Mouse (Mus musculus) cerebellum, adult 2 months (tissue): Measurements from ENCODE around the gene Tnks1bp1. TPM values are rescaled to one million over a fixed set of nuclear protein-coding genes. Genes with fewer than 3 reads are reported as not detected.

Source experiments
- DNase-seq, 2 experiments: peaks; one replicate each; pipeline ENCODE4 v3.0.0; 2021
- H3K27ac ChIP-seq: fragments of 200-500 bp; 2 replicates; pipeline ENCODE4 v1.5.1; 2012; ENCODE audit warnings: low read length, control low read depth, inconsistent platforms; ENCODE audit not compliant: insufficient read depth
- H3K27me3 ChIP-seq: fragments of 200-500 bp; 2 replicates; pipeline ENCODE4 v1.6.1; 2012; ENCODE audit warnings: inconsistent platforms, mild to moderate bottlenecking, low read length, moderate library complexity; ENCODE audit not compliant: control insufficient read depth, insufficient read depth
- H3K4me1 ChIP-seq: fragments of 200-500 bp; 2 replicates; pipeline ENCODE4 v1.6.1; 2011; ENCODE audit warnings: low read length; ENCODE audit not compliant: control insufficient read depth, insufficient read depth
- H3K4me3 ChIP-seq: fragments of 200-500 bp; replicated peaks from 2 replicates; pipeline ENCODE3; 2011; ENCODE audit warnings: mild to moderate bottlenecking, low read depth, low read length, control low read depth; ENCODE audit not compliant: insufficient read depth
- CTCF ChIP-seq: fragments of 200-500 bp; IDR thresholded peaks from 2 replicates; pipeline ENCODE4 v1.5.1; 2011; ENCODE audit warnings: low read depth, mild to moderate bottlenecking, control low read depth, low read length, moderate library complexity, borderline replicate concordance; ENCODE audit not compliant: insufficient read depth
- POLR2A ChIP-seq: fragments of 200-500 bp; IDR thresholded peaks from 2 replicates; pipeline ENCODE4 v1.6.1; 2011; ENCODE audit warnings: low read length, control low read depth, borderline replicate concordance; ENCODE audit not compliant: insufficient read depth
- WGBS: fragments of 180-500 bp; shearing (Covaris S2); methylation state at CpG from one replicate; pipeline ENCODE4 v1.1.7; 2018; 5-methylcytosine and 5-hydroxymethylcytosine counted together
- polyA plus RNA-seq: library from polyadenylated mRNA; depleted of rRNA; stranded (reverse); fragments of >200 nt; gene quantifications from 2 replicates; pipeline ENCODE4 v1.2.3, GENCODE M21; 2012; rRNA removed

The Tnks1bp1 gene
- polyA plus RNA-seq, 1 experiment: 39.6 TPM

DNA sequence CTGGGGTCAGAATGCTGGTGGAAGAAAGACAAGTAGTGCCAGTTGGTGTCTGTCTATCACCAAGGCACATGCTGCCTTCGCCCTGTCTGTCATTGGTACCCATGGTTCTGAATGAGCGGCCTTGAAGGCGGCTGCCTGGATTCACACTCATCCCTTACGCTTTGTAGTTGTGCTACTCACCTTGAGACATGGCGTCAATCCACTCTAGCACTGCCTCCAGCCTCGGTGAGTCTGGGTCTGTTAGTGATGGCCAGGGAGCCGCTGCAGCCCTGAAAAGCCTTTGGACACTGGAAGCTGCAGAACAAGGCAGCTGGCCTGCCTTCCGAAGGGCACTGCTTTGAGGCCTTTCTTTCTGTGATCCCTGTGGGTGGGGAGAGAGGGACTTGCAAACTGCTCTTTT lies 55.4 kb downstream of the Tnks1bp1 start:
- DNase-seq: no peak
- H3K27ac ChIP-seq: no peak overlapping the region
- no peaks in the 10 kb centered on the region for H3K4me1 ChIP-seq
- H3K4me3 ChIP-seq: no peak overlapping the region
- TF ChIP-seq POLR2A (no peak), CTCF (no peak)
- 83% methylated on average over 8 of the region's 8 CpGs for WGBS
- peaks cover 1% of the 10 kb centered on the region; the same call in 1 of the 2 replicates for H3K27me3 ChIP-seq

DNA sequence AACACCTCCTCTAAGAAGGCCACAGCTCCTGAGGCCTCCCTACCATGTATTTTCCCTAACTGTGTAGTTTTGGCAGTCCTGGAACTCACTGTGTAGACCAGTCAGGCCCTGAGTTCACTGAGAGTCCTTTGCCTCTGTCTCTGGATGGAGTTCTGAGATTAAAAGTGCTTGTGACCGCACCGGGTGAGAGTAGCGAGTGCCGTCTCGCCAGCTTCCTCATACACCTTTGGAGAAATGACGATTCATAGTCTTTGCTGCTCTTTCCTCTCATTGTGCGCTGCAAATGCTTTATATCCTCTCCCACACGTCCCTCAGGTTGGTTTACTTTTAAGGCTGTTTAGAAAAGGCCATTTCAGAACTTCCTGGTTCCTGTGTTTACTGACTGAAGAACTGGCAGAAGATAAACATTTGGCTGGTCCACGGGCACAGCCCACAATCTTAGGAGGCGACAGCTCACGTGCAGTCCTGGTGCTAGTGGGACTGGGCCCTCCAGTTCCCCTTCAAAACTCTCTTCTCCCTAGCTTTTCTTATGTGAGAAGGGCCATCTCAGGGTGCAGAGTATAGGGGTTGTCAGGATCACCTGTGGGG lies 57.7 kb downstream of the Tnks1bp1 start:
- no peak overlapping the region for H3K27ac ChIP-seq
- WGBS: 89% methylated on average over 11 of the region's 11 CpGs
- no peak overlapping the region for H3K4me3 ChIP-seq
- TF ChIP-seq CTCF: no peak
- TF ChIP-seq POLR2A: no peak
- DNase-seq: no peak
- no peaks in the 10 kb centered on the region for H3K4me1 ChIP-seq
- peaks cover 1% of the 10 kb centered on the region; the same call in 1 of the 2 replicates for H3K27me3 ChIP-seq

DNA sequence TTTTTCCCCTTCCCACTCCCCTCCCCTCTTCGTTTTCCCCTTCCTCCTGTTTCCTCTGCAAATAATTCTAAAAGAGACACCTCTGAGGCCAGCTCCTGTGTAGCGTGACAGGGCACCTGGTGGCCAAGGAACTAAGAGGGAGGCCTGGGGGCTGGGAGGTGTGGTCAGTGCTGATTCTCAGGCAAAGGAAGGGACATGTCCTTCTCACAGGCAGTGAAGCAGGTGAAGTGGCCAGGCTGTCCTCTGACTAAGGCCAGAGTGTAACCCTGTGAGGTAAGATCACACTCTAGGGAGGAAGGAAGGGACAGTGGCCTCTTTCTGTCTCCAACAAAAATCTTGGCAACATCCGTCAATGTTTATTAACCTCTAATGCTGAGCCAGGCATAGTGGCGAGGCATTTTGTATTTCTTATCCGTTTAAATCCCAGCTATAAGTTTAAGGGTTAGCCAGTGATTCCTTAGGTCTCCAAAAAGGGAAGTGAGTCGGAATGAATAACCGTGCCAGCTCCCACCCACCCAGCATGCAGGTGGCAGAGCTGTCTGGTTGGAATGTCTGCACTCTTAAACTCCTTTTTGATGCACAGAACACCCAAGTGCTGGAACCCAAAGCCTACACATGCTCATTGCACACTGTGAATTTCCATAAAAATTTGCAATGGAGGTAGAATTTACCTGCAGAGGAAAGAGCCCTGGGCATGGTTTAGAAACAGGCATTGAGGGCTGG lies 58.4 kb downstream of the Tnks1bp1 start:
- no peak for TF ChIP-seq CTCF
- no peak for TF ChIP-seq POLR2A
- 58% methylated on average over 7 of the region's 7 CpGs for WGBS
- no peak overlapping the region for H3K4me3 ChIP-seq
- DNase-seq: no peak
- H3K27ac ChIP-seq: no peak overlapping the region
- H3K4me1 ChIP-seq: no peaks in the 10 kb centered on the region
- H3K27me3 ChIP-seq: peaks cover 1% of the 10 kb centered on the region; the same call in 1 of the 2 replicates

DNA sequence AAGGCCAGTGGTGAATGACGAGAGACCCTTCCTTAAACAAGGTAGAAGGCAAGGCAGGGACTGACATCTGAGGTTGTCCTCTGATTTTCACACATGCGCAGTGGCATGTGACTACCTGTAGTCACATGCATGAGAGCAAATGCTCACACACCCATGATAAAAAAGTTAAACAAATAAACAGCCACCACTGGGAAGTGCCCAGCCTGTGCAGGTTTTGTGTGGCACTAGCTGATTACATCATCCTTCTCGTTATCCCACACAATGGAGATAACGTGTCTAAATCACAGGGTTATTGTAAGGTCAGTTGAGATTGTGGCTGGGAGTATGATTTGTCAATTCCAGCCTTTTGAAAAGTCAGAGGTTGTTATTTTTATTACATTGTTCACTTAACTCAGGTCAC lies 59.1 kb downstream of the Tnks1bp1 start:
- no peak for TF ChIP-seq POLR2A
- no peak for TF ChIP-seq CTCF
- 86% methylated on average over 4 of the region's 4 CpGs for WGBS
- DNase-seq: no peak
- Histone ChIP-seq H3K27me3 (peaks cover 1% of the 10 kb centered on the region; the same call in 1 of the 2 replicates), H3K4me3 (no peak overlapping the region), H3K27ac (no peak overlapping the region), H3K4me1 (no peaks in the 10 kb centered on the region)

DNA sequence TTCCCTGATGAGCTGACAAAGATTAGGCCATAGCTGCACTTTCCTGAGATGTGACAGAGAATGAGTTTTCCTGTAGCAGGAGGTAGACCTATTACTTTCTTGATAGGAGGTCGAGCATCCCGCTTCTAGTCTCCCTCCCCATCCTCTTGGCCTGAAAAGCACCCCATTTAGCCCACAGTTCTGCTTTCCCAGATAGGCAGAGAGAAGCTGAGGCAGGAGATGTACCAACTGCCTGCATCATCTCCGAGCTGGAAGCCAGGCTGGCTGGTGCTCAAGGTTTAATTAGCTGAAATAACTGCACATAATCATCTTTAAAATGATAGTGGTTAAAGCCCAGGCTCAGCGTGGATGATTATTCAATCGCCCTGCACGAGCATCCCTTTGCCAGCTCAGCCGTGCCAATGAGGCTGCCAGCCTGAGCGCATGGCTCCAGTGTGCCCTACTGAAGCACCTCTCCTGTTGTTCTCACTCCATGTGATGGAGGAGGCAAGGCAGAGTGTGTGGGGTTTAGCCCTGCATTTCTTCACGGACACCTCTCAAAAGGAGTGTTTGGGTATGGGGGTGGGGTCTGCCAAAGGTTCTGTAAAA lies 62.6 kb downstream of the Tnks1bp1 start:
- Histone ChIP-seq H3K27ac (no peak overlapping the region), H3K4me3 (no peak overlapping the region), H3K4me1 (no peaks in the 10 kb centered on the region), H3K27me3 (no peaks in the 10 kb centered on the region; the same call in 1 of the 2 replicates)
- TF ChIP-seq POLR2A (no peak), CTCF (no peak)
- WGBS: 9% methylated on average over 9 of the region's 9 CpGs
- DNase-seq: no peak

Other genes starting within 250 kb of the Tnks1bp1 start
- gene Ube2l6, start 249.2 kb upstream of the Tnks1bp1 start, polyA plus RNA-seq: 6.4 and 7.8 TPM in 2 replicates
- not detected in 2 replicates for gene Smtnl1, start 225.4 kb upstream of the Tnks1bp1 start, polyA plus RNA-seq
- 83.3 and 88.4 TPM in 2 replicates for gene Timm10, start 221.0 kb upstream of the Tnks1bp1 start, polyA plus RNA-seq
- 0.25 and 0.43 TPM in 2 replicates for gene Slc43a1, start 209.2 kb upstream of the Tnks1bp1 start, polyA plus RNA-seq
- 1.2 and 1.7 TPM in 2 replicates for gene Rtn4rl2, start 161.3 kb upstream of the Tnks1bp1 start, polyA plus RNA-seq
- gene Slc43a3, start 111.4 kb upstream of the Tnks1bp1 start, polyA plus RNA-seq: 0.82 and 1.3 TPM in 2 replicates
- gene Prg2, start 67.6 kb upstream of the Tnks1bp1 start, polyA plus RNA-seq: 0.14 and 0.23 TPM in 2 replicates
- not detected in 2 replicates for gene Prg3, start 59.8 kb upstream of the Tnks1bp1 start, polyA plus RNA-seq
- 117 TPM in 2 replicates for gene Ssrp1, start 10.8 kb upstream of the Tnks1bp1 start, polyA plus RNA-seq
- gene P2rx3, start 10.6 kb upstream of the Tnks1bp1 start, polyA plus RNA-seq: 1.6 TPM in 2 replicates
- 1.2 and 1.3 TPM in 2 replicates for gene Aplnr, start 88.2 kb downstream of the Tnks1bp1 start, polyA plus RNA-seq
- gene Lrrc55, start 149.2 kb downstream of the Tnks1bp1 start, polyA plus RNA-seq: 7.3 and 8.3 TPM in 2 replicates